Mouse (Mus musculus) CH12.LX (cell line): ENCODE data around the gene Zfp354a. TPM values are rescaled to one million over a fixed set of nuclear protein-coding genes. Genes with fewer than 3 reads are reported as not detected.

Experiments used
- DNase-seq: peaks from one replicate; pipeline ENCODE4 v3.0.0-alpha.2; 2013; ENCODE audit errors: extremely low read depth
- H3K27ac ChIP-seq: 2 replicates; pipeline ENCODE4 v1.5.1; 2012; ENCODE audit warnings: low read depth, mild to moderate bottlenecking, control low read depth, moderate library complexity; ENCODE audit not compliant: insufficient read depth
- H3K27me3 ChIP-seq: replicated peaks from 2 replicates; pipeline ENCODE3; 2012; ENCODE audit warnings: inconsistent platforms
- H3K36me3 ChIP-seq, 2 experiments: replicated peaks in 1 of 2; 2 replicates each; pipeline versions ENCODE3 to v1.6.1; 2012; ENCODE audit warnings: inconsistent platforms in 1 of 2, low read length in 1 of 2, mild to moderate bottlenecking in 1 of 2, mixed read lengths in 1 of 2, moderate library complexity in 1 of 2; ENCODE audit not compliant: control insufficient read depth in 1 of 2, insufficient read depth in 1 of 2
- H3K4me1 ChIP-seq, 2 experiments: 2 replicates each; pipeline ENCODE4 v1.6.1; 2012; ENCODE audit warnings: inconsistent platforms in 1 of 2, moderate library complexity in 1 of 2; ENCODE audit not compliant: insufficient read depth in 2 of 2, control insufficient read depth in 1 of 2
- H3K4me2 ChIP-seq: 2 replicates; pipeline ENCODE4 v1.6.1; 2012; ENCODE audit warnings: low read depth, mild to moderate bottlenecking, control low read depth; ENCODE audit not compliant: poor library complexity, insufficient read depth, severe bottlenecking
- H3K4me3 ChIP-seq, 3 experiments: fragments of 150-350 bp in 1 of 3; sonication (generic) in 1 of 3; replicated peaks in 1 of 3; 2 replicates each; pipeline versions ENCODE3 to v1.5.1; 2011 to 2012; ENCODE audit warnings: low read depth in 2 of 3, low read length in 2 of 3, mild to moderate bottlenecking in 2 of 3, moderate library complexity in 2 of 3, control low read depth in 1 of 3, improper control_type of control experiment in 1 of 3, inconsistent platforms in 1 of 3, mixed read lengths in 1 of 3; ENCODE audit not compliant: poor library complexity in 1 of 3
- H3K79me2 ChIP-seq: replicated peaks from 2 replicates; pipeline ENCODE4 v1.6.1; 2012; ENCODE audit warnings: mild to moderate bottlenecking, moderate library complexity; ENCODE audit not compliant: control insufficient read depth, poor library complexity, insufficient read depth, severe bottlenecking; ENCODE audit errors: extremely low read depth
- H3K9ac ChIP-seq: 2 replicates; pipeline ENCODE4 v1.6.1; 2012; ENCODE audit warnings: low read depth, mild to moderate bottlenecking, control low read depth, moderate library complexity; ENCODE audit not compliant: insufficient read depth
- H3K9me3 ChIP-seq: replicated peaks from 2 replicates; pipeline ENCODE3; 2012; ENCODE audit warnings: low read length, inconsistent platforms, mixed read lengths
- BHLHE40 ChIP-seq: IDR thresholded peaks from 2 replicates; pipeline ENCODE4 v1.6.1; 2011; ENCODE audit warnings: mild to moderate bottlenecking, low read depth, low read length, improper control_type of control experiment
- CTCF ChIP-seq, 2 experiments: IDR thresholded peaks in 1 of 2; conservative IDR thresholded peaks in 1 of 2; 2 replicates each; pipeline ENCODE4 v1.5.1; 2011 to 2012; ENCODE audit warnings: low read depth in 2 of 2, low read length in 2 of 2, improper control_type of control experiment in 1 of 2, inconsistent platforms in 1 of 2, mild to moderate bottlenecking in 1 of 2, moderate library complexity in 1 of 2
- E2F4 ChIP-seq: IDR thresholded peaks from 2 replicates; pipeline ENCODE4 v1.6.1; 2011; ENCODE audit warnings: low read depth, low read length, improper control_type of control experiment; ENCODE audit not compliant: insufficient replicate concordance
- GABPA ChIP-seq: IDR thresholded peaks from 2 replicates; pipeline ENCODE4 v1.6.1; 2012; ENCODE audit warnings: low read depth, low read length, improper control_type of control experiment, inconsistent platforms; ENCODE audit not compliant: insufficient replicate concordance
- HCFC1 ChIP-seq: IDR thresholded peaks from 2 replicates; pipeline ENCODE4 v1.6.1; 2012; ENCODE audit warnings: low read depth, mild to moderate bottlenecking, inconsistent platforms, low read length, improper control_type of control experiment
- JUND ChIP-seq: conservative IDR thresholded peaks from 2 replicates; pipeline ENCODE4 v1.6.1; 2011; ENCODE audit warnings: low read depth, low read length, improper control_type of control experiment
- KAT2A ChIP-seq: IDR thresholded peaks from 2 replicates; pipeline ENCODE4 v1.6.1; 2012; ENCODE audit warnings: low read length, improper control_type of control experiment, inconsistent platforms; ENCODE audit not compliant: insufficient replicate concordance
- MAFK ChIP-seq: IDR thresholded peaks from 2 replicates; pipeline ENCODE4 v1.6.1; 2011; ENCODE audit warnings: low read length, improper control_type of control experiment; ENCODE audit not compliant: insufficient replicate concordance
- MAZ ChIP-seq: IDR thresholded peaks from 2 replicates; pipeline ENCODE4 v1.6.1; 2012; ENCODE audit warnings: low read depth, mild to moderate bottlenecking, inconsistent platforms, low read length, improper control_type of control experiment, moderate library complexity
- MXI1 ChIP-seq: IDR thresholded peaks from 2 replicates; pipeline ENCODE4 v1.6.1; 2011; ENCODE audit warnings: mild to moderate bottlenecking, low read depth, low read length, improper control_type of control experiment
- NELFE ChIP-seq: IDR thresholded peaks from 2 replicates; pipeline ENCODE4 v1.6.1; 2011; ENCODE audit warnings: low read depth, low read length, improper control_type of control experiment
- POLR2A ChIP-seq: IDR thresholded peaks from 2 replicates; pipeline ENCODE4 v1.6.1; 2011; ENCODE audit warnings: low read depth, mild to moderate bottlenecking, improper control_type of control experiment, low read length
- POLR2AphosphoS2 ChIP-seq: IDR thresholded peaks from 2 replicates; pipeline ENCODE4 v1.6.1; 2011; ENCODE audit warnings: low read depth, low read length, improper control_type of control experiment
- RAD21 ChIP-seq: IDR thresholded peaks from 2 replicates; pipeline ENCODE4 v1.6.1; 2011; ENCODE audit warnings: low read depth, mild to moderate bottlenecking, low read length, improper control_type of control experiment, moderate library complexity
- RCOR1 ChIP-seq: conservative IDR thresholded peaks from 2 replicates; pipeline ENCODE4 v1.6.1; 2012; ENCODE audit warnings: low read depth, mild to moderate bottlenecking, inconsistent platforms, low read length, improper control_type of control experiment
- SMC3 ChIP-seq: IDR thresholded peaks from 2 replicates; pipeline ENCODE4 v1.6.1; 2011; ENCODE audit warnings: low read depth, low read length, improper control_type of control experiment
- ZC3H11A ChIP-seq: IDR thresholded peaks from 2 replicates; pipeline ENCODE4 v1.6.1; 2012; ENCODE audit warnings: low read depth, mild to moderate bottlenecking, inconsistent platforms, low read length, improper control_type of control experiment
- ZKSCAN1 ChIP-seq: IDR thresholded peaks from 2 replicates; pipeline ENCODE4 v1.6.1; 2012; ENCODE audit warnings: low read depth, inconsistent platforms, low read length, improper control_type of control experiment, borderline replicate concordance
- dilution Hi-C: fragments of 300-500 bp; cut with MboI; formaldehyde crosslinking; loops from 2 replicates; pipeline ENCODE4 v1.14.3; 2020; ENCODE audit warnings: low sequenced_read_pairs; ENCODE audit not compliant: extremely low pct_unique_long_range_greater_than_20kb, extremely low pct_ligation_motif_present
- in situ Hi-C: fragments of 300-500 bp; cut with MboI; formaldehyde crosslinking; loops from 3 replicates; pipeline ENCODE4 v1.14.3; 2019; ENCODE audit warnings: low sequenced_read_pairs, low pct_ligation_motif_present, low pct_unique_long_range_greater_than_20kb, mixed read lengths
- polyA plus RNA-seq: library from polyadenylated mRNA; unstranded; fragments of >175 nt; gene quantifications from 2 replicates; pipeline ENCODE4 v1.2.1, GENCODE M21; 2012; ENCODE audit warnings: low read depth; ENCODE audit not compliant: insufficient read length
- total RNA-seq, 2 experiments: library from RNA; depleted of rRNA; stranded (reverse); fragments of 300-350 nt in 1 of 2; fragments of >200 nt in 1 of 2; gene quantifications; 2 replicates each; pipeline ENCODE4 v1.2.3; 2012 to 2014

Gene Zfp354a
- total and polyA plus RNA-seq, 3 experiments, result not detected

- no peak for TF ChIP-seq BHLHE40
- no peak for TF ChIP-seq ZKSCAN1
- TF ChIP-seq RAD21, result no peak
- TF ChIP-seq KAT2A, result no peak
- no peak for TF ChIP-seq ZC3H11A
- no peak for TF ChIP-seq GABPA
- no peak for TF ChIP-seq MXI1
- no peak for TF ChIP-seq HCFC1
- TF ChIP-seq SMC3, result no peak
- TF ChIP-seq POLR2AphosphoS2, result no peak
- no peak for TF ChIP-seq RCOR1
- no peak for TF ChIP-seq MAFK
- TF ChIP-seq E2F4, result no peak
- TF ChIP-seq MAZ, result no peak
- no peak for TF ChIP-seq CTCF (conservative IDR thresholded peaks at IDR 0.05 in 1 of 2, IDR thresholded peaks at IDR 0.05 in 1 of 2; ENCODE audit: low read depth in 2 of 2, low read length in 2 of 2)
- no peak for TF ChIP-seq POLR2A
- TF ChIP-seq NELFE, result no peak
- no peaks in the 10 kb centered on the region for H3K79me2 ChIP-seq
- H3K27ac ChIP-seq, result no peak overlapping the region
- in situ Hi-C loops, result loop anchor here (25.0 kb wide), 1 partner anchor 274 kb away; no protein-coding TSS in a partner anchor
- DNase-seq, result no peak
- dilution Hi-C loops, result no loop called here
- H3K9me3 ChIP-seq, result peaks cover 6% of the 10 kb centered on the region
- H3K36me3 ChIP-seq, result no peaks in the 10 kb centered on the region
- H3K4me2 ChIP-seq, result no peak overlapping the region
- H3K27me3 ChIP-seq, result peaks cover 59% of the 10 kb centered on the region
- no peaks in the 10 kb centered on the region for H3K4me1 ChIP-seq
- no peak overlapping the region for H3K9ac ChIP-seq
- H3K4me3 ChIP-seq, result no peak overlapping the region
Observed at GRCm38 (mm10) chr11:51060981-51061380, 1.9 kb downstream of the Zfp354a start.

- H3K79me2 ChIP-seq, result no peaks in the 10 kb centered on the region
Observed at GRCm38 (mm10) chr11:51063276-51063675, 4.2 kb downstream of the Zfp354a start.

More at GRCm38 (mm10) chr11:51063276-51063675, 4.2 kb downstream of the Zfp354a start:
- TF ChIP-seq JUND, result no peak
- no peak for TF ChIP-seq HCFC1
- TF ChIP-seq, all 38 proteins: peak for 0
- Histone ChIP-seq H3K9me3 (no peaks in the 10 kb centered on the region), H3K4me1 (no peaks in the 10 kb centered on the region), H3K4me2 (no peak overlapping the region), H3K36me3 (no peaks in the 10 kb centered on the region), H3K9ac (no peak overlapping the region), H3K27ac (no peak overlapping the region), H3K4me3 (no peak overlapping the region), H3K27me3 (peaks cover 74% of the 10 kb centered on the region)
- dilution Hi-C loops, result no loop called here
- in situ Hi-C loops, result loop anchor here (25.0 kb wide), 1 partner anchor 276 kb away; no protein-coding TSS in a partner anchor
- DNase-seq, result no peak
